In genomic region chr7:127691221-127691989, GRCm38 (mm10) we compare ENCODE assay signal across 9 mouse cellular contexts. TPM values are rescaled to one million over a fixed set of nuclear protein-coding genes. Genes with fewer than 3 reads are reported as not detected.
DNase-seq lines count a peak whose midpoint lies in the region; ATAC-seq lines count a peak whose summit lies in the region.
"Had no signal": no experiment of that assay in that cellular context is flagged by ENCODE, and none has a peak within 500 bp of the region (broad histone marks: within the 10 kb centered on the region; RNA-seq: fewer than 3 reads in every experiment).

No protein-coding gene starts in this region.

- peak overlapping the region; percentile 51 for H3K4me2 ChIP-seq in embryonic facial prominence, embryonic 14.5 days (ENCODE audit: low read depth, low read length)
- H3K4me2 ChIP-seq in heart, embryonic 12.5 days = peak overlapping the region; percentile 63
- peak overlapping the region; percentile 55 for H3K4me2 ChIP-seq in kidney, embryonic 15.5 days

- peak overlapping the region; percentile 92 for H3K27ac ChIP-seq in embryonic facial prominence, embryonic 14.5 days (replicated peaks; ENCODE audit: low read depth, low read length)
- peak overlapping the region; percentile 97 for H3K27ac ChIP-seq in heart, embryonic 12.5 days (ENCODE audit: poor library complexity, severe bottlenecking)
- peak overlapping the region; percentile 72 for H3K27ac ChIP-seq in kidney, embryonic 15.5 days

- no peaks in the 10 kb centered on the region for H3K27me3 ChIP-seq in embryonic facial prominence, embryonic 14.5 days (replicated peaks; ENCODE audit: control insufficient read depth, insufficient read depth, low read length)
- no peaks in the 10 kb centered on the region for H3K27me3 ChIP-seq in heart, embryonic 12.5 days (replicated peaks)
- no peaks in the 10 kb centered on the region for H3K27me3 ChIP-seq in kidney, embryonic 15.5 days

- ATAC-seq in embryonic facial prominence, embryonic 14.5 days (ENCODE audit: low read depth) = peak; percentile 90
- peak; percentile 83 for ATAC-seq in heart, embryonic 12.5 days (ENCODE audit: insufficient number of reproducible peaks, low FRiP score)
- ATAC-seq in kidney, embryonic 15.5 days (replicated peaks; ENCODE audit: low FRiP score) = peak; percentile 79

- peaks cover 7% of the 10 kb centered on the region for H3K4me1 ChIP-seq in embryonic facial prominence, embryonic 14.5 days (ENCODE audit: control insufficient read depth, insufficient read depth, low read length)
- peaks cover 40% of the 10 kb centered on the region for H3K4me1 ChIP-seq in heart, embryonic 12.5 days (replicated peaks)
- H3K4me1 ChIP-seq in kidney, embryonic 15.5 days = peaks cover 17% of the 10 kb centered on the region

- peak; percentile 36 to 41 for DNase-seq in left cerebral cortex, adult 18-20 months (ENCODE audit: low spot score in 2 of 2)
- no peak for DNase-seq in left cerebral cortex, adult 11 months (ENCODE audit: low spot score)
- DNase-seq in embryonic facial prominence, embryonic 14.5 days (ENCODE audit: low spot score) = peak; percentile 92
- DNase-seq in lung, adult 18-20 months = peak; percentile 79 to 86
- DNase-seq in ovary, postnatal 10 days (ENCODE audit: low spot score) = peak; percentile 48
- DNase-seq in thymus, postnatal 4 days = no peak

- peak overlapping the region; percentile 56 for H3K9ac ChIP-seq in embryonic facial prominence, embryonic 14.5 days (ENCODE audit: low read depth, low read length)
- peak overlapping the region; percentile 66 for H3K9ac ChIP-seq in heart, embryonic 12.5 days
- H3K9ac ChIP-seq in kidney, embryonic 15.5 days = peak overlapping the region; percentile 5

- H3K4me3 ChIP-seq in embryonic facial prominence, embryonic 14.5 days (ENCODE audit: low read depth, low read length) = peak overlapping the region; percentile 26
- H3K4me3 ChIP-seq in heart, embryonic 12.5 days = peak overlapping the region; percentile 44
- peak overlapping the region; percentile 23 for H3K4me3 ChIP-seq in kidney, embryonic 15.5 days (replicated peaks)

- WGBS in embryonic facial prominence, embryonic 14.5 days = 3% methylated on average over 15 of the region's 15 CpGs
- WGBS in heart, embryonic 12.5 days = 4% methylated on average over 15 of the region's 15 CpGs
- WGBS in kidney, embryonic 15.5 days = 5% methylated on average over 15 of the region's 15 CpGs

- H3K36me3 ChIP-seq in embryonic facial prominence, embryonic 14.5 days (ENCODE audit: control insufficient read depth, insufficient read depth, low read length) = peaks cover 16% of the 10 kb centered on the region
- peaks cover 7% of the 10 kb centered on the region; the same call in 1 of the 2 replicates for H3K36me3 ChIP-seq in heart, embryonic 12.5 days
- peaks cover 8% of the 10 kb centered on the region; the same call in 1 of the 2 replicates for H3K36me3 ChIP-seq in kidney, embryonic 15.5 days

- H3K9me3 ChIP-seq in embryonic facial prominence, embryonic 14.5 days (ENCODE audit: control insufficient read depth, low read length) = no peaks in the 10 kb centered on the region
- H3K9me3 ChIP-seq in heart, embryonic 12.5 days (replicated peaks) = no peaks in the 10 kb centered on the region
- H3K9me3 ChIP-seq in kidney, embryonic 15.5 days (replicated peaks) = no peaks in the 10 kb centered on the region

RNA-seq across cellular contexts. Expression of gene Bcl7c, which starts 17.3 kb away (rescaled TPM):
- total RNA-seq in left cerebral cortex, adult 18-20 months (2021) = 10 to 100 TPM; 44.6 to 46.4 TPM
- 84.2 and 86.6 TPM in 2 replicates for polyA plus RNA-seq in embryonic facial prominence, embryonic 14.5 days (2014; fragmentation: Nextera tagmentation; extraction: Ambion mirVana)
- polyA plus RNA-seq in heart, embryonic 12.5 days (2016; fragmentation: Nextera tagmentation; extraction: Ambion mirVana) = 43.3 and 49.5 TPM in 2 replicates
- 64.2 and 66.8 TPM in 2 replicates for polyA plus RNA-seq in kidney, embryonic 15.5 days (2015; fragmentation: Nextera tagmentation; extraction: Ambion mirVana)

RNA-seq across cellular contexts. Expression of gene Ctf1, which starts 21.1 kb away (rescaled TPM):
- 1 to 10 TPM; 2.7 to 4.4 TPM for total RNA-seq in left cerebral cortex, adult 18-20 months (2021)
- polyA plus RNA-seq in embryonic facial prominence, embryonic 14.5 days (2014; fragmentation: Nextera tagmentation; extraction: Ambion mirVana) = 20.9 and 23.8 TPM in 2 replicates
- polyA plus RNA-seq in heart, embryonic 12.5 days (2016; fragmentation: Nextera tagmentation; extraction: Ambion mirVana) = 4.3 and 5.1 TPM in 2 replicates
- polyA plus RNA-seq in kidney, embryonic 15.5 days (2015; fragmentation: Nextera tagmentation; extraction: Ambion mirVana) = 15.3 and 16.5 TPM in 2 replicates

RNA-seq across cellular contexts. Expression of gene Ctf2, which starts 40.6 kb away (rescaled TPM):
- total RNA-seq in left cerebral cortex, adult 18-20 months (2021) = not detected
- 0.14 and 0.35 TPM in 2 replicates for polyA plus RNA-seq in embryonic facial prominence, embryonic 14.5 days (2014; fragmentation: Nextera tagmentation; extraction: Ambion mirVana)
- 0.10 TPM in 1 of 2 replicates, not detected in the other for polyA plus RNA-seq in heart, embryonic 12.5 days (2016; fragmentation: Nextera tagmentation; extraction: Ambion mirVana)
- 0.31 and 0.33 TPM in 2 replicates for polyA plus RNA-seq in kidney, embryonic 15.5 days (2015; fragmentation: Nextera tagmentation; extraction: Ambion mirVana)
- polyA plus RNA-seq: large intestine, adult 2 months had no signal

RNA-seq across cellular contexts. Expression of gene Fbxl19, which starts 52.9 kb away (rescaled TPM):
- 10 to 100 TPM; 68.8 to 74.6 TPM for total RNA-seq in left cerebral cortex, adult 18-20 months (2021)
- polyA plus RNA-seq in embryonic facial prominence, embryonic 14.5 days (2014; fragmentation: Nextera tagmentation; extraction: Ambion mirVana) = 3.0 and 3.8 TPM in 2 replicates
- polyA plus RNA-seq in heart, embryonic 12.5 days (2016; fragmentation: Nextera tagmentation; extraction: Ambion mirVana) = 3.4 and 3.7 TPM in 2 replicates
- 5.6 and 6.8 TPM in 2 replicates for polyA plus RNA-seq in kidney, embryonic 15.5 days (2015; fragmentation: Nextera tagmentation; extraction: Ambion mirVana)

Comparison
In these comparisons a context has a peak if more than half of its experiments do, and no peak if none do; other contexts are left out.
1. DNase-seq: peak in left cerebral cortex, adult 18-20 months (2 of 2), embryonic facial prominence, embryonic 14.5 days (single experiment), lung, adult 18-20 months (2 of 2) and ovary, postnatal 10 days (single experiment); none in left cerebral cortex, adult 11 months (single experiment) and thymus, postnatal 4 days (single experiment).
2. H3K9ac ChIP-seq: peak in every context shown above with its lines; median percentile 66 in heart, embryonic 12.5 days; 56 in embryonic facial prominence, embryonic 14.5 days; 5 in kidney, embryonic 15.5 days.
3. Peak in every context shown above with its lines, with median percentiles within 50 percentile points of each other: ATAC-seq, H3K27ac ChIP-seq, H3K4me2 ChIP-seq and H3K4me3 ChIP-seq.